Mouse (Mus musculus): ENCODE results near the gene Nat10.
A peak's percentile ranks its signal among the peaks of the same experiment; 100 is the strongest.

Gene Nat10

GRCm38 (mm10) chr2:103745481-103745880 lies 15.6 kb downstream of the Nat10 start:
- no peak for DNase-seq

DNA sequence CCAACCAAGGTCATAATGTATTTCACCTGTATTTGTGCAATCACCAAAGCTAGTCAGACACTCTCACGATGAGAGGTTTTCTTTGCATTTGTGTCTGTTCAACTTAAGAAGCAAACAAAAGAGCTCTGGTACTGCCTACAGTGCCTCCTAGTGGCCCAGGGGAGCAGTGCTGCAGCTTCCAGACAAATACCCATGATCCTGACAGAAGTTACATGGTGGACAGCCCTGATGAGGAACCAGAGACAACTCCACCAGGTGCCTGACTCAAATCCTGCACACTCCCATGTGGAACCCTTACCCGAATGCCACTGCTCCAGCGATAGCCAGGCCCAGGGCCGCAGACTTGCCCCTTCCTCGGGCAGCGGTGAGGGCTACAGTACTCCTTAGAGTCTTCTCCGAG lies 17.1 kb downstream of the Nat10 start:
- DNase-seq = peak; percentile 78

DNA sequence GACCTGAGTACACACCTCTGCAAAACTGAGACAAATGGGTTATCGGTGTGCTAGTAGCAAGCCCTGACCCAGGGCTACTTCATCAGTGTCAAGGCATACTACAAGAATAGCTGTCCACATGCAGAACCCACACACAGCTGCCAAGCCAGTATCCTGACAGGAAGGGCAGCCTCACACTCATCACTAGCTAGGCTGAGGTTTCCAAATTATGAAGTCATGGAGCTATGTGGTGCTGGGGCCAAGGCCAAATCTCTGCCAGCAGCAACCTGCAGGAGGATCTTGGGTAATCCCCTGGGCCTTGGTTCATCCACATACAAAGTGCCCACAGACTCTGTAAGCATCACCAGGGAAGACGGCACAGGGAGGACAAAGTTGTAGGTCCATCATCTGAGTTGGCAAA lies 17.5 kb downstream of the Nat10 start:
- no peak for DNase-seq

GRCm38 (mm10) chr2:103742821-103743220 lies 18.2 kb downstream of the Nat10 start:
- no peak for DNase-seq

DNA sequence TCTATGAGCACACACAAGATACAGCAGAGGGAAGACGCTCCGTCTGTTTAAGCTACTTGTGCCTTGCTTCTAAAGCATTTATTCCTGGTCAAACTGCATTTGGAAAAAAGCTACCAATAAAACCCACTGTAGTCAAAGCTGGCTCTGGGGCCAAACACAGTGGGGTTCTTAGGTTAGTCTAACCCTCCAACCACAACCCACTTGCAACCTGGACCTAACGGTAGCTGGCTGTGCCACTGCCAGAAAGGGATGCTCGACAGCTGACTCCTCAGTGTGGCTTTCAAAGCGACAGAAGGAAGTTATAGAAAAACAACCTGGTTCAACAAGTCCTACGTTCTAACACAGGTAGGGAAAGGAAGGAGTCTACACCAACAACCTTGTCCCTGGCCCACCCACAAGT lies 29.6 kb downstream of the Nat10 start:
- no peak for DNase-seq

GRCm38 (mm10) chr2:103730999-103731398 lies 30.1 kb downstream of the Nat10 start:
- no peak for DNase-seq

GRCm38 (mm10) chr2:103728027-103728540 lies 33.0 kb downstream of the Nat10 start:
- DNase-seq = no peak

- DNase-seq = no peak
These were observed 36.5 kb downstream of the Nat10 start for GRCm38 (mm10) chr2:103724521-103724920.

- no peak for DNase-seq
These were observed 41.8 kb downstream of the Nat10 start for GRCm38 (mm10) chr2:103719292-103719646.

GRCm38 (mm10) chr2:103718594-103719291 lies 42.3 kb downstream of the Nat10 start:
- DNase-seq = peak; percentile 84

DNA sequence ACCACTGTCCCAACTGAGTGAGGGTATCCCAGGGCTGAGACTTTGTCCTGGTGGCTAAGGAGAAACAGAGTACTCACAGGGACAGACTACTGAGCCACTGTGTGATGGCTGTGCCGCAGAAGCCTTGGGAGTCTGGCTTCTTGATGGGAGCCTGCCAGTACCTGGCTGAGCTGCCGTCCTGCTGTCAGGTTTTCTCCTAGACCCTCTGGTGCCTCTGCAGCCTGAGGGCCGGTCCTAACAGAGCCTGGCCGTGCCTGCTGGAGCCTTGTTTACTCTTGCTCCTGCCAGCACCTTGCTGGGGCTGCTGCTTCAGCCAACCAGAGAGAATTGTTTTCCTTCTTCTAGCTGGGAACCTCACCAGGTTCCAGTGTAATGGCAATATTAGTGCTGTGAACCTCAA lies 46.7 kb downstream of the Nat10 start:
- DNase-seq = no peak

- DNase-seq = no peak
These were observed 47.2 kb downstream of the Nat10 start for GRCm38 (mm10) chr2:103713831-103714230.

DNA sequence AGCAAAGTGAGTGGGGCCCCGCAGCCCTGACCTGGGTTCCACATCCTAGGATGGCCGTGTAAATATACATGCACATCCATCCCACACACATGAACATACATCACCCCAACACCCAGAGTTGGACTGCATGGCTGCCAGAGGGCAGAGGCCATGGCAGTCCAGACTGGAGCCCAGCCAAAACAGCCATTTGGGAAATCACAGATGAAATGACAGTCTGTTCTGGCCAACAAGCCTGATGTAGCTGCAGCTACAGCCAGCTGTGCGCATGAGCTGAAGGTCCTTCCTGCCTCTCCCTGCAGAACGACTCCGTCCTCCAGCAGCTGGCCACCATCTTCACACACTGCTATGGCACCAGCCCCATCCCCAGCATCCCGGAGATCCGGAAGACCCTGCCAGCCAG lies 50.2 kb downstream of the Nat10 start:
- no peak for DNase-seq

DNA sequence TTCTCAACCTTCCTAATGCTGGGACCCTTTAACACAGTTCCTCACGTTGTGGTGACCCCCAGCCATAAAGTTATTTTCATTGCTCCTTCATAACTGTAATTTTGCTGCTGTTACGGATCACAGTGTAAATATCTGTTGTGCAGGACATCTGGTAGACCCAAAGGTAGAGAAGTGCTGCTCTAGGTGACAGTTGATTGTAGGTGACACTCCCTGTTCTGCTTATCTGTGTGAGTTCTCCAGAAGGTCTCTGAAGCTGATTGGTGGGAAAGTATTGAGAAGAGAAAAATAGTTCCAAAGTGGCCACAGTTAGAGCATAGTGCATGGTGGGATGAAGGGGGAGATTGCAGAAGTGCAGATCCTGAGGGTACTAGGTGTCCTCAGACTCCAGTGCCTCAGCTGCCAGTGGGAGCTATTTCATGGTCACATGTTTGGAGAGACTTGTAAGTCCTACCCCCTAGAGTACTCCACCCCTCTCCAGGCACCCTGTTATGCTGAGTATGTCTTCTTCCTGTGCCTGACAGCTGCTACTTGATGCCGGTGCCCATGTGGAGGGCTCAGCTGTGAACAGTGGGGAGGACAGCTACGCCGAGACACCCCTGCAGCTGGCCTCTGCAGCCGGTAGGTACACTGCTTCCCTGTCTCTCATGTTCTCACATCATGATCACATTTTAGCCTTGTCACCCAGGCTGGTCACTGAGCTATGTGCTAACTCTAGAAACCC lies 53.9 kb downstream of the Nat10 start:
- no peak for DNase-seq

DNA sequence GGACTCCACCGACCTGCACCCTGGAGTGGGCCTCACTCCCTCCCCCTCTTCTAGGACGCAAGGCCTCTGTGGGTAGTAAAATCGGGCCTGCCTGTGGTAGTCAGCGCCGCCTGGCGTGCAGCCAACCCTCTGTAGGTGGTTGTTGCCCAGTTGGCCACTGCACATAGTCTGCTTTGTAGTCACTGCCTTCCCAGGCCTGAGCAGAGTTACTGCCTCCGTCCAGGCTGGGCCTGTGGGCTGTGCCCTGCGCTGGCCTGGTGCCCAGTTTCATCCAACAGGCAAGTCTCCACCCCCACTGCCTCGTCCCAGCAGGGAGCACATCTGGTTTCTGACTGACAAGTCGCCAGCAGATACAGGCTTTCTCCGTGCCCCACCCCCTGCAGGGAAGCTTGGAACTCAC lies 54.8 kb downstream of the Nat10 start:
- no peak for DNase-seq

DNA sequence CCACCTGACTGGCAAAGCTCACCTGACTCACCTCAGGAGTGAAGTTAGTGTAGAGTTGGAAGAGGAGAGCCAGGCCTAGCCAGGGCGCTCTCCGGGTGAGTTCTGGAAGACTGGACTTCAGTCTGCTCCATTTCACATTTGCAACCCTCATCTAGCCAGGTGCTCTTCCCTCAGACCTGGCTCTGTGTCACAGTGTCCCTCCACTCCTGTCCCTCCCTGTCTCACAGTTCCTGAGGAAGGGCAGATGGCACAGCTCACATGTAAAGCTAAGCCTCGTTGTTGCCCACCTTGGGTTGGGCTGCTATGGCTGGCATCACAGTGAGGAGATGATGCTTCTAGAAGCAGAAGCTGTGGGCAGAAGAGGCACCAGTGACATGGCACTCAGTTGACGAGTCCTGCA lies 55.2 kb downstream of the Nat10 start:
- DNase-seq = no peak

- DNase-seq = no peak
These were observed 57.2 kb downstream of the Nat10 start for GRCm38 (mm10) chr2:103703865-103704264.

GRCm38 (mm10) chr2:103703336-103703735 lies 57.7 kb downstream of the Nat10 start:
- peak; percentile 48 for DNase-seq

DNA sequence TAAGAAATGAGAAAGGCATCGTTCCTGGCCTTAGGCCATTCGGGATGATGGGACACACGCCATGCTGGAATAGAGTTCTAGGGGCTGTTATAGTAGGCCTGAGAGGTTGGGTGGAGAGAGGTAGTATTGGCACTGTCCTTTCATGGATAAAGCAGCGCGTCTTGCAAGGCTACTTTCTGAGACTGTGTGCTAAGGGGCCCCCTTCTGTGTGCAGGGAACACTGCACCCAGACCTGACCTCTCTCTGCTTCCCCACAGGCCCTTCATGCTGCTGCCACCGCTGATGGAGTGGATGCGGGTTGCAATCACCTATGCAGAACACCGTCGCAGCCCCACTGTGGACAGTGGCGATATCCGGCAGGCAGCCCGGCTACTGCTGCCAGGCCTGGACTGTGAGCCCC lies 60.6 kb downstream of the Nat10 start:
- no peak for DNase-seq

GRCm38 (mm10) chr2:103696177-103696576 lies 64.9 kb downstream of the Nat10 start:
- DNase-seq = no peak

DNA sequence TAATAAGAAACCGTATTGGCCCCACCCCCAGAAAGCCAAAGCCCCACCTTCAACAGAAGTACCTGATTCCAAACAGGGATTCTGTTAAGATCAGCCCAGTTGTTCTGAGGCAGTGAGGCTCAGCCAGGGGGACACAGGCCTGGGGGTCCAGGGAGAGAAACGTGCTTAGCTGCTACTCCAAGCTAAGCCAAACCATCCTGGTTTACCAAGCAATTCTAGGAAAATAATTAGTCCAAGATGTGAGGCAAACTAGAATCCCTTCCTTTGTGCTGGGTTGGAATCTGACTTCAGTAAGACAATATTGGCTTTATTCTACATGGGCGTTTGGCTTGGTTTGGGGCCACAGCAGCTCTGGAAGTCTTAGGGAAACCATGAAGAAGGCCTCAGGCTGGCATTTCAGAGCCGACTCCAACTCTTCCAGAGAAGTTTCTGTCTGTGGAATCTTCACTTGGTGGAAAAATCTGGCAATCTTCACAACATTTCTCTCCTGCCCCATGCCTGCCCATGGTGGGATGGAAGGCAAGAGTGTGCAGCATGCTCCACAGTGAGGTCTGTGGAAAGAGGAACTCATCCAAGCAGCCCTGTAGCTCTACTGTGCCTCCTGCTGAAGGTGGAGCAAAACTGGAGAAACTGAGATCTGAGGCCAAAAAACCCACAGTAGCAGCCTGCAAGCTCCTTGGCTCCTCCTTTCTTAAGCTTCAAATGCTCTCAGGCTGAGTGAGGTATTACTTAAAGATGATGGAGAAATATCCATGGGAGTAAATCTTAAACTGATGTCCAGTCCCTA lies 66.1 kb downstream of the Nat10 start:
- DNase-seq = no peak

DNA sequence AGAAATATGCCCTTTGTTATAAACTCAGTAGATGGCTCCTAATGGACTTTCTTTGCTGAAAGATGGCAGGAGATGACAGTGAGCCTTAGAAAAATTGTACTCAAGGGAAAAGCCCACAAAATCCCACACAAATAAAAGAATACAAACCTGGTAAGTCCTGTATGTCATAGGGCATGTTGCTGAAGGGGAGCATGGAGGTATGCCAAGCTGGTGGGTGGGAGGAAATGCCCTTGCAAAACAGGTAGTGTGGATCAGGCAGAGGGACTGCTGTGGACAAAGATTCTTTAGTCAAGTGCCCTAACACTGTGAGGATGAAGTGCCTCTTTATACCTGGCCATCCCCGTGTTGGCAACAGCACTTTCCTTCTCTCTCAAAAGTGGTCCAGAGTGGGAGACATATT lies 68.3 kb downstream of the Nat10 start:
- DNase-seq = no peak

- no peak for DNase-seq
These were observed 69.8 kb downstream of the Nat10 start for GRCm38 (mm10) chr2:103691278-103691677.

DNA sequence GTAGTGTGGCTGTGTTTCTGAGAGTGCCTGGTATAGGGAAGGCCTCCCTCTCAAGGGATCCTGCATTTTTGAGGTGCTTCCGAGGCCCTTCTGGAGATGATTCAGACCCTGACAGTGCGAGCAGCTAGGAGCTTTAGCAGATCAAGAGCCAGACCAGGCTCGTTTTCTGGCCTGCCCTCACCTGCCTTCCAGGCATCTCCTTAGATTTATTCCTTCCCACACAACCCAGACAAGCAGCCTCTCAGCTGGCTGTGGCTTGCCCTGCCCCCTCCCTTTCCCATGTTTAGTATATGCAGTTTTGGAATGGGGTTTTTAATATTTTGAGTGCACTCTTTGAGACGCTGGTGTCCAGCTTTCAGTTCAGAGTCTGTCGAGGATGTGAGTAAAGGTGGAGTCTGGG lies 70.2 kb downstream of the Nat10 start:
- no peak for DNase-seq

All from thymus, postnatal 25 days (tissue).